Mouse (Mus musculus): ENCODE data around the gene Gm49320.

The Gm49320 gene

GRCm38 (mm10) chr8:4259805-4260170 lies 21.1 kb downstream of the Gm49320 start:
- CTCF ChIA-PET: interaction anchor here in 3 of 4 experiments (0.7 to 3.3 kb wide), 13 partner anchors 8 to 541 kb away, joined by 3 to 13 read pairs (median 8); partner anchors contain the start of genes Gm49320 (in 2 of the 3) and Map2k7 (in 2 of the 3)
- POLR2A ChIA-PET: interaction anchor here in 3 of 4 experiments (0.5 to 4.2 kb wide), 20 partner anchors 8 to 662 kb away, joined by 3 to 16 read pairs (median 5); partner anchors contain the start of genes Tgfbr3l (in 2 of the 3), Timm44 (in 2 of the 3), Evi5l (in 1 of the 3) and Gm49320 (in 1 of the 3)

DNA sequence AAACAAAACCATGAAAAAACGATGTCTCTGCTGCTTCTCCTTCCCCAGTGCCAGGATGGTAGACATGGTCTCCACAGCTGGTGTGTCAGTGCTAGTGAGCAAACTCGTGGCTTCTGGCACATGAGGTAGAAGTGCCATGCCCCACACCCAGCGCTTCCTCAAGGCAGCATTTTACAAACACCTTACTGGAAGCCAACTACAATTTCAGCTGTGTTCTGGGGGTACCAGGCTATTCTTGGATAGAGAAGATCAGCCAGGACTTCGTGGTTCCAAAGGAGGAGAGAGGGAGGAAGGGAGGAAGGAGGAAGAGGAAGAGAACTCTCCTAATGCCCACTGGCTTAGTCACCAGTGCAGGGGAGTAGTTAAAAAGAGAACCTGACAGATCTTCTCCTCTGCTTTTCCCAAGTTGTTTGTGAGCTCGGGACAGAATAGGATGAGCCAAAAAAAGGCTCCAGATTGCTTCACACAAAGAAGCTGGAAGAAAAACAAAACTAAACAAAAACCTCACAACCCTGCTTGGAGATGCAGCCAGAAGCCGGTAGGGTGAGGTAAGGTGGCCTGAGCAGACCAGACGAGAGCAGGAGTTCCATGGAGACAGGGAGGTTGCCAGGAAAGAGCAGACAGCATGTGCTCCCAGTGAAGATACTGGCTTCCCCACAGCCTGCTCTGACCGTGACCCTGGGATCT lies 24.6 kb downstream of the Gm49320 start:
- ChIA-PET CTCF (interaction anchor here in 1 of 4 experiments (0.9 kb wide), 1 partner anchor 59 kb away, joined by 3 read pairs; no protein-coding TSS in a partner anchor), POLR2A (interaction anchor here in 1 of 4 experiments (1.2 to 2.9 kb wide), 6 partner anchors 9 to 116 kb away, joined by 3 to 9 read pairs (median 4); no protein-coding TSS in a partner anchor)

GRCm38 (mm10) chr8:4265160-4265914 lies 26.7 kb downstream of the Gm49320 start:
- CTCF ChIA-PET: interaction anchor here in 1 of 4 experiments (1.3 kb wide), 1 partner anchor 91 kb away, joined by 3 read pairs; no protein-coding TSS in a partner anchor
- POLR2A ChIA-PET: interaction anchor here in 2 of 4 experiments (0.6 to 3.1 kb wide), 7 partner anchors 7 to 304 kb away, joined by 3 to 15 read pairs (median 4); partner anchors contain the start of gene Timm44 (in 1 of the 2)

DNA sequence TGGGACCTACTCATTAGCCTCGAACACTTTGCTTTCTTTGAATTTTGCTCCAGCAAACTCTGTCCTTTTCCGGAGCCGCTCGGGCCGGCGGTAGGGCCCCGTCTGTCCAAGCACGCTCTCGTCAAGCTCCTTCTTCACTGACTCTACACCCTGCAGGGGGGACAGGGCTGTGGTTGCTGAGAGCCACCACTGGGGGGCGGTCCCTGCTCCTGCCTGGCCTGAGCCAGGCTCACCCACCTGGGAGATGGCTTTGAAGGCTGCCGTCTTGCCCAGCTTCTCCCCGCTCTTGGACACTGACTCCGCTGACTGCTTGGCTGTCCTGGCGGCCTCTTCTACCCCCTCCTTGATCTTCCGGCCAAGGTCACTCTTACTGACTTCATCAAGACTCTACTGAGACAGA lies 29.0 kb downstream of the Gm49320 start:
- ChIA-PET POLR2A (interaction anchor here in 3 of 4 experiments (0.6 to 3.1 kb wide), 18 partner anchors 8 to 845 kb away, joined by 3 to 15 read pairs (median 4); partner anchors contain the start of genes Timm44 (in 3 of the 3), Ctxn1 (in 1 of the 3) and Snapc2 (in 1 of the 3)), CTCF (interaction anchor here (0.5 to 2.2 kb wide), 53 partner anchors 8 to 596 kb away, joined by 3 to 16 read pairs (median 4); partner anchors contain the start of genes Ctxn1 (in 3 of the 4), Snapc2 (in 2 of the 4), Timm44 (in 2 of the 4) and Evi5l (in 1 of the 4))

GRCm38 (mm10) chr8:4269609-4270008 lies 30.9 kb downstream of the Gm49320 start:
- CTCF ChIA-PET: interaction anchor here in 1 of 4 experiments (1.9 kb wide), 1 partner anchor 11 kb away, joined by 4 read pairs; the partner anchor contains the start of gene Ctxn1

GRCm38 (mm10) chr8:4275275-4276110 lies 36.8 kb downstream of the Gm49320 start, which contains the start of gene Timm44:
TSS of gene Timm44 (minus strand) at chr8:4275913.
- ChIA-PET CTCF (interaction anchor here (0.6 to 1.5 kb wide), 9 partner anchors 8 to 618 kb away, joined by 3 to 9 read pairs (median 3); partner anchors contain the start of gene Ctxn1 (in 1 of the 4)), POLR2A (interaction anchor here (0.6 to 4.0 kb wide), 57 partner anchors 8 to 402 kb away, joined by 3 to 20 read pairs (median 4); partner anchors contain the start of genes Gm49320 (in 2 of the 4), Map2k7 (in 2 of the 4), Snapc2 (in 2 of the 4) and Ccl25 (in 1 of the 4))

More at GRCm38 (mm10) chr8:4269609-4270008, 30.9 kb downstream of the Gm49320 start:
- POLR2A ChIA-PET: no interaction called here

- ChIA-PET POLR2A (interaction anchor here (0.6 to 4.0 kb wide), 45 partner anchors 8 to 401 kb away, joined by 3 to 20 read pairs (median 5); partner anchors contain the start of genes Snapc2 (in 2 of the 4), Ccl25 (in 1 of the 4), Ctxn1 (in 1 of the 4) and Evi5l (in 1 of the 4)), CTCF (interaction anchor here (0.7 to 1.4 kb wide), 7 partner anchors 9 to 605 kb away, joined by 3 to 5 read pairs (median 4); partner anchors contain the start of gene Ctxn1 (in 1 of the 4))
These were observed 37.4 kb downstream of the Gm49320 start for GRCm38 (mm10) chr8:4276111-4276465.

DNA sequence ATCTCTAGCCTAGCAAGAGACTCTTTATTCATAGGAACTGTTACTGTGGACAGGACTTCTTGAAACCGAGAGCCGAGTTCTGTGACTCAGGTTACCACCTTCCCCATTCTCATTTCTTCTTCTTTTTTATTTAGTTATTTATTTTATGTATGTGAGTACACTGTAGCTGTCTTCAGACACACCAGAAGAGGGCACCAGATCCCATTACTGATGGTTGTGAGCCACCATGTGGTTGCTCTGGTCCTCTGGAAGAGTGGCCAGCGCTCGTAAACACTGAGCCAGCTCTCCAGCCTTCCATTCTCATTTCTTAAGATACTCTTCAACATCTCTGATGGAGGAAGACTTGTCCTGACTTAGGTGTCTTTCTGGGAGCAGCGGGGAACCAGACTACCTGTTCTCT lies 54.1 kb downstream of the Gm49320 start:
- ChIA-PET CTCF (interaction anchor here in 1 of 4 experiments (0.9 to 1.1 kb wide), 2 partner anchors 13 to 25 kb away, joined by 3 read pairs; no protein-coding TSS in a partner anchor), POLR2A (interaction anchor here in 1 of 4 experiments (1.0 to 5.3 kb wide), 3 partner anchors 8 to 36 kb away, joined by 3 to 40 read pairs (median 4); no protein-coding TSS in a partner anchor)

DNA sequence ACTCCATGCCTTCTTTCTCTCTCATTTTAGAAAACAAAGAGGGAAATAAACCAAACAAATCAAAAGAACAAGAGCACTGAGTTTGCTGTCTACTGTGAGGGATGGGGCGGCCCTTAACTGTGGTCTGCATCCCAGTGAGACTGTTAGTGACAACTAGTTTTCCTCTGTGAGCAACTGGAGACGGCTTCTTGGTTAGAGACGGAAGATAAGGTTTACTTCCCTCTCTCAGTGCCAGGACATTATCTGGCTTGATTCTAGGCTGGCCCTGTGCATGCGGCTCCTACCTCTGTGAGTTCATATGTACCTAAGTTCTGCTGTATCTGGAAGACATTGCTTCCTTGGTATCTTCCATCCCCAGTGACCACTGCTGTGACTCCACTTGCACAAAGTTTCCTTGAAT lies 59.2 kb downstream of the Gm49320 start:
- CTCF ChIA-PET: no interaction called here
- POLR2A ChIA-PET: interaction anchor here in 2 of 4 experiments (1.1 to 2.2 kb wide), 2 partner anchors 15 to 17 kb away, joined by 3 to 7 read pairs; no protein-coding TSS in a partner anchor
